Mouse (Mus musculus) erythroblast, embryonic 14.5 days (primary cell): ENCODE data around the gene Cacna1c. TPM values are rescaled to one million over a fixed set of nuclear protein-coding genes. Genes with fewer than 3 reads are reported as not detected.

ENCODE experiments used
- H3K27me3 ChIP-seq: 2 replicates; pipeline ENCODE4 v1.6.1; 2012; ENCODE audit warnings: inconsistent platforms; ENCODE audit not compliant: control insufficient read depth
- H3K36me3 ChIP-seq: 2 replicates; pipeline ENCODE4 v1.6.1; 2012; ENCODE audit warnings: mild to moderate bottlenecking, inconsistent platforms; ENCODE audit not compliant: control insufficient read depth
- H3K4me1 ChIP-seq: 2 replicates; pipeline ENCODE4 v1.6.1; 2012; ENCODE audit warnings: inconsistent platforms; ENCODE audit not compliant: control insufficient read depth
- H3K4me3 ChIP-seq: replicated peaks from 2 replicates; pipeline ENCODE3; 2012; ENCODE audit warnings: moderate library complexity, mild to moderate bottlenecking, inconsistent platforms
- H3K9me3 ChIP-seq: 2 replicates; pipeline ENCODE4 v1.6.1; 2012; ENCODE audit warnings: low read length, inconsistent platforms, mixed read lengths; ENCODE audit not compliant: control insufficient read depth
- GATA1 ChIP-seq: IDR thresholded peaks from 2 replicates; pipeline ENCODE4 v1.6.1; 2012; ENCODE audit warnings: low read length, inconsistent platforms, mixed read lengths
- TAL1 ChIP-seq: IDR thresholded peaks from 3 replicates; pipeline ENCODE4 v1.6.1; 2012; ENCODE audit warnings: low read length, inconsistent platforms, mixed read lengths
- polyA plus RNA-seq: library from polyadenylated mRNA; stranded (reverse); fragments of >175 nt; gene quantifications from 2 replicates; pipeline ENCODE4 v1.2.3, GENCODE M21; 2012

Cacna1c gene
- polyA plus RNA-seq, 1 experiment: 0.14 TPM

GRCm38 (mm10) chr6:119022850-119023249 is 173.4 kb downstream of the Cacna1c start:
- Histone ChIP-seq H3K4me3 (no peak overlapping the region), H3K27me3 (peaks cover 2% of the 10 kb centered on the region), H3K4me1 (no peaks in the 10 kb centered on the region; the same call in 1 of the 2 replicates), H3K9me3 (no peaks in the 10 kb centered on the region), H3K36me3 (no peaks in the 10 kb centered on the region)
- no peak for TF ChIP-seq GATA1
- TF ChIP-seq TAL1: no peak

- Histone ChIP-seq H3K4me1 (peaks cover 9% of the 10 kb centered on the region), H3K27me3 (no peaks in the 10 kb centered on the region; the same call in 1 of the 2 replicates), H3K36me3 (no peaks in the 10 kb centered on the region; the same call in 1 of the 2 replicates), H3K9me3 (no peaks in the 10 kb centered on the region), H3K4me3 (no peak overlapping the region)
- TF ChIP-seq TAL1 (no peak), GATA1 (no peak)
These were observed 175.0 kb downstream of the Cacna1c start for GRCm38 (mm10) chr6:119021226-119021625.

DNA sequence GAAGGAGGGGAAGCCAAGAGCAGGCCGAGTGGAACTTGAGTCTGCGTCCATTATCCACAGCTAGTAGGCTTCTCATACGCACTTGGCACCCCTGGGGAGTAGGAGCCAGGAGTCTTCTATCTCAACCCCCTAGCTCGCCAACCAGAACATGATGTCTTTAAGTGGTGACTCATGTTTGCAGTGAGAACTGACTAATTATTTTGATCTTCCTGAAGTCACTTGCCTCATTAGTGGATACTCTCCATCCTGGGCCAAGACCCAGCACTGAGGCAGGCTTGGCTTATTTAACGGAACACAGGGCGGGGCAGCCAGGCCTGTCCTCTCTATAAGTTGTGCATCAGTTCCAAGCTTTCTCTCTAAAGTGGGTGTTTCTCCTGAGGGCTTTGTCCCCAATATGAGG is 177.3 kb downstream of the Cacna1c start:
- no peaks in the 10 kb centered on the region; the same call in 1 of the 2 replicates for H3K36me3 ChIP-seq
- H3K4me3 ChIP-seq: no peak overlapping the region
- no peak for TF ChIP-seq GATA1
- peaks cover 27% of the 10 kb centered on the region for H3K4me1 ChIP-seq
- no peaks in the 10 kb centered on the region; the same call in 1 of the 2 replicates for H3K27me3 ChIP-seq
- no peaks in the 10 kb centered on the region for H3K9me3 ChIP-seq

- Histone ChIP-seq H3K4me1 (peaks cover 33% of the 10 kb centered on the region), H3K9me3 (no peaks in the 10 kb centered on the region), H3K36me3 (no peaks in the 10 kb centered on the region; the same call in 1 of the 2 replicates), H3K4me3 (no peak overlapping the region), H3K27me3 (no peaks in the 10 kb centered on the region; the same call in 1 of the 2 replicates)
- no peak for TF ChIP-seq GATA1
These were observed 178.0 kb downstream of the Cacna1c start for GRCm38 (mm10) chr6:119018256-119018655.

DNA sequence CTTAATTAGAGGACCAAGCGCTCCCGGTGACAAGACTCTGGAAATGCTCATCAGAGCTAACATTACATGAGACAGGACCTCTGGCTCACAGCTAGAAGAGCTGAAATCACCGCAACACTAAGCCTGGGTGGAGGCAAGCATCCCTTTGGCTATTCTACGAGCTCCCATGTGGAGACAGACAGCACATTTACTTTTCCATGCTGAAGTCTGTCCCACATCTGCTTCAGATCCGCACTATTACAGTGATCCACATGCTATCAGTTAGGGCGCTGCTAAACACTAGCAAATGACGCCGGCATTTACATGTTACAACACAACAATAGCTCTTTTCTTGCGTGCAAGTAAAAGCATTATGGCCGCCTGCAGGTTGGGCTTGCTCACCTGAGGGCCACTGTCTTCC is 178.7 kb downstream of the Cacna1c start:
- H3K36me3 ChIP-seq: no peaks in the 10 kb centered on the region; the same call in 1 of the 2 replicates
- H3K27me3 ChIP-seq: no peaks in the 10 kb centered on the region; the same call in 1 of the 2 replicates
- H3K9me3 ChIP-seq: no peaks in the 10 kb centered on the region
- no peak overlapping the region for H3K4me3 ChIP-seq
- TF ChIP-seq TAL1 (no peak), GATA1 (no peak)
- H3K4me1 ChIP-seq: peaks cover 36% of the 10 kb centered on the region

DNA sequence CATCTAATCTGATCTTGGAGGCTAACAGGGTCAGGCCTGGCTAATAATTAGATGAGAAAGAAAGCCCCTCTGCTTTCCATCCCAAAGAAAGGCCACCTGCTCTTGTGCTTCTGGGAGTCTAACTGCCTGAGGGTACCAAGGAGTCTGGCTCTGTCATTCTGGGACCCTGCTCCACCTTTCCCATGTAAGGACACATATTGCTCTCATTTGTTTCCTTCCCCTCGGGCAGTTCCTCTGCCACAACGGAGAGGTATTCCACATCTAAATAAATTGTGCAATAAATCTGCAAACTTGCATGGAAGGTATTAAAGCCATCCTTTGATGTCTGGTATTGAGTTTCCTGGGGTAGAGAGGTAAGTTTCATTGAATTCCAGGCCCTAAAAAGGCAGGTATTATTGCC is 180.9 kb downstream of the Cacna1c start:
- H3K4me1 ChIP-seq: peaks cover 49% of the 10 kb centered on the region
- no peak overlapping the region for H3K4me3 ChIP-seq
- peaks cover 8% of the 10 kb centered on the region for H3K36me3 ChIP-seq
- H3K27me3 ChIP-seq: no peaks in the 10 kb centered on the region
- H3K9me3 ChIP-seq: no peaks in the 10 kb centered on the region
- TF ChIP-seq GATA1: no peak
- no peak for TF ChIP-seq TAL1

DNA sequence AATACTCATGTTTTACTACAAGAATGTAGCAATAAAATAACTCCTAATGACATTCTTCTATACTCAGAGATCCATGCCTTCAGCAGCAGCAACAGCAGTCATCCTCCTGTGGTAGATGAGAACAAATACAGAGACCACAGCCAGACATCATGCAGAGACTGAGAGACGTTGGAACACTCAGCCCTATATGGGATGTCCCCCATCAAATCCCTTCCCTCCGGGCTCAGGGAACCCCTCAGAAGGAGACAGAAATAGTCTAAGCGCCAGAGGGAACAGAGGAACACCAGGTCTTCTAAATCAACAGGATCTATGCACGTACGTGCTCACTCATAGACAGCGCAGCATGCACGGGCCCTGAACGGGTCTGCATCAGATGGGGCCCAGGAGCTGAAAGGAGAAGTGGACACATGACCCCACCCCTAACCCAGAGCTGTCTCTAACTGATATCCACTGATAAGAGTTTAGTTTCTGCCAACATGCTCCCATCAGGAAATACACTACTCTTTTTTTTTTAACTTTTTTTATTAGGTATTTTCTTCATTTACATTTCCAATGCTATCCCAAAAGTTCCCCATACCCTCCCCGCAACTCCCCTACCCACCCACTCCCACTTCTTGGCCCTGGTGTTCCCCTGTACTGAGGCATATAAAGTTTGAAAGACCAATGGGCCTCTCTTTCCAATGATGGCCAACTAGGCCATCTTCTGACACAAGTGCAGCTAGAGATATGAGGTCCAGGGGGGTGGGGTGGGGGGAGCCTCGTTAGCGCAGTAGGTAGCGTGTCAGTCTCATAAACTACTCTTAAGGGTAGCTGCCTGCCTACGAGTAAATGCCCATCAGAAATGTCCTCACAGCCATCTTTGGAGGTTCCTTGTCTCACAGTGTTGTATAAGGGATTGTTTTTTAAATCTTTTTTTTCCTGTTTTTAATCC is 182.8 kb downstream of the Cacna1c start:
- TF ChIP-seq GATA1 (peak; percentile 55), TAL1 (peak; percentile 40; the same call in 2 of the 3 replicates)
- Histone ChIP-seq H3K4me3 (peak overlapping the region; percentile 71), H3K9me3 (no peaks in the 10 kb centered on the region), H3K4me1 (peaks cover 67% of the 10 kb centered on the region), H3K36me3 (peaks cover 27% of the 10 kb centered on the region), H3K27me3 (no peaks in the 10 kb centered on the region)

- peak overlapping the region; percentile 71 for H3K4me3 ChIP-seq
These were observed 185.3 kb downstream of the Cacna1c start for GRCm38 (mm10) chr6:119010875-119011274.

GRCm38 (mm10) chr6:119009526-119009925 is 186.7 kb downstream of the Cacna1c start:
- Histone ChIP-seq H3K36me3 (peaks cover 59% of the 10 kb centered on the region), H3K4me1 (peaks cover 62% of the 10 kb centered on the region), H3K9me3 (no peaks in the 10 kb centered on the region), H3K27me3 (no peaks in the 10 kb centered on the region), H3K4me3 (peak overlapping the region; percentile 71)
- no peak for TF ChIP-seq GATA1
- no peak for TF ChIP-seq TAL1

More at GRCm38 (mm10) chr6:119010875-119011274, 185.3 kb downstream of the Cacna1c start:
- Histone ChIP-seq H3K4me1 (peaks cover 74% of the 10 kb centered on the region), H3K27me3 (no peaks in the 10 kb centered on the region), H3K36me3 (peaks cover 49% of the 10 kb centered on the region), H3K9me3 (no peaks in the 10 kb centered on the region)
- TF ChIP-seq GATA1: no peak
- no peak for TF ChIP-seq TAL1
